Mouse (Mus musculus) E14TG2a.4 (cell line): ENCODE data around the gene Tmcc1.

Source experiments
- CTCF ChIP-seq: conservative IDR thresholded peaks from 2 replicates; pipeline ENCODE4 v1.5.1; 2014; ENCODE audit warnings: low read length
- NANOG ChIP-seq: IDR thresholded peaks from 2 replicates; pipeline ENCODE4 v1.6.1; 2014; ENCODE audit warnings: borderline replicate concordance, low read length, mixed read lengths
- POU5F1 ChIP-seq: IDR thresholded peaks from 2 replicates; pipeline ENCODE4 v1.6.1; 2014; ENCODE audit warnings: low read length, borderline replicate concordance

GRCm38 (mm10) chr6:116073610-116074009, 119.7 kb downstream of the Tmcc1 start:
- TF ChIP-seq CTCF (no peak), POU5F1 (no peak), NANOG (no peak)
